Mouse (Mus musculus): ENCODE measurements around the gene Gm37240. TPM values are rescaled to one million over a fixed set of nuclear protein-coding genes. Genes with fewer than 3 reads are reported as not detected.

Gene Gm37240
- total RNA-seq, 1 experiment from 2014 or later = 10.8 TPM

GRCm38 (mm10) chr3:84937360-84938355 is 949.7 kb downstream of the Gm37240 start:
- DNase-seq = no peak

DNA sequence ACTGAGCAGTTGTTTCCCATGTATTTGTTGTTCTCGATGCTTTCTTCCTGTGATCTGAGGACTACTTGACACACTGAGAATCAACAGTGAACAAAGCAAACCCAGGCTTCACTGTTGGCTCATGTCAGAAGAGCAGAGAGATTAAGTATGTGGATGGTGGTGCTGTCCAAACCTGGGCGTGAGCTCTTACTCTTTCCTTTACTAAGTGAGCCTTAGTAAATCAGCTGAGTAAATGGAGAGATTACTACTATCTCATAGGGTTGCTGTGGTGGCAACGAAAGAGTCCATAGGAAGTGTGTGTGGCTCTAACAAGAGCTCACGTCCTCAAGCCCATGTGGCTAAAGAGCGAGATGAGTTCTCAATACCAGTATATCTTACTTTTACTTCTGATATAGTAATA is 950.4 kb downstream of the Gm37240 start:
- DNase-seq = no peak

GRCm38 (mm10) chr3:84936252-84936651 is 951.1 kb downstream of the Gm37240 start:
- no peak for DNase-seq

DNA sequence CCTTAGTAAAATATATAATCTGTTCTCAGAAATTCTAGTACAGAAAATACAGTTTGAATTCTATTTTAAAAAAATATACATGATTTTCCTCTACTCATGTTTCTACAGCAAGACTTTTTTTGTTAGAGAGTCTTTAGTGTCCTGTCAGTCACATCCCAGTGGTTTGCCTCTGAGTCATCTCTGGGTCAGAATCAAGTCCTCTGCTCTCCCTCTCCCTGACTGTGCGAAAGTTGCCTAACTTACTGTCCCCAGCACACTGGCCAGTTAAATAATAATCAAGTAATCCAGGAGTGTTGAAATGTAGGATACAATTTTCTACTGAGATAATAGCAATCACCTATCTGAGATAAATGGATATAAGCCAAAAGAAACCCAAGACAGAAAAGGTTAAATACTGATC is 951.6 kb downstream of the Gm37240 start:
- DNase-seq = no peak

- no peak for DNase-seq
These were observed 956.6 kb downstream of the Gm37240 start for GRCm38 (mm10) chr3:84930683-84931082.

DNA sequence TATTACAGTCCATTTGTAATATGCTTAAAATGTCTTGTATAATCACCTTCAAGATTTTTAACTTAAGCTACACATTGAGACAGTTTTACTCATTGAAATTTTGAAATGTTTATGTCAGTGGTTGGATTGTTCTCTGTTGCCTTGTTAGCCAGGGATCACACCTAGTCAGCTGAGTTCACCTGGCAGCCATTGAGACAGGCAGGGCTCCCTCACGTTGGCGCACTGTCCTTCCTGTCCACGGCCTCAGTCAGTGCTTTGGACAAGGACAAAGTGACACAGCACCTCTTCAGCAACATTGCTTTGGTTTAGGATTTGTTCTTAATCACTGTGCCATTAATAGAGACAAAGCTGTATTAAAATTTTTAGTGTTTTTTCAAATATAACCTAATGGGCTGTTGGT is 958.1 kb downstream of the Gm37240 start:
- DNase-seq = no peak

DNA sequence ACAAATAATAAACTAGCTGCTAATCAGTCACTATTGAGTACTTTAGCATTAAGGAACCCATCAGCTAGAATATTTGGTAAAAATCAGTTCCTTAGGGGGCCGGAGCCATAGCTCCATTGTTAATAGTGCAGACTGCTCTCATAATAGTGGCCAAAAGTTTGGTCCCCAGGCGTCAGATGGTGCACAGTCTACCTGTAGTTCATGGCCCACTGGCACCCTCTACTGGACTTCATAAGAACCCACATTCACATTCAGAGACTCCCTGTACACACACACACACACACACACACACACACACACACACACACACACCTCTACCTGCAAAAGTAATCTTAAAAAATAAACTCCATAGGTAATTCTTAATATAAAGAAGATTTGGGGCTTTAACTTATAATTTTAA is 959.4 kb downstream of the Gm37240 start:
- no peak for DNase-seq

- no peak for DNase-seq
These were observed 960.0 kb downstream of the Gm37240 start for GRCm38 (mm10) chr3:84927168-84927794.

- no peak for DNase-seq
These were observed 961.2 kb downstream of the Gm37240 start for GRCm38 (mm10) chr3:84926140-84926539.

- DNase-seq = no peak
These were observed 962.1 kb downstream of the Gm37240 start for GRCm38 (mm10) chr3:84925229-84925628.

GRCm38 (mm10) chr3:84923670-84924069 is 963.6 kb downstream of the Gm37240 start:
- DNase-seq = no peak

DNA sequence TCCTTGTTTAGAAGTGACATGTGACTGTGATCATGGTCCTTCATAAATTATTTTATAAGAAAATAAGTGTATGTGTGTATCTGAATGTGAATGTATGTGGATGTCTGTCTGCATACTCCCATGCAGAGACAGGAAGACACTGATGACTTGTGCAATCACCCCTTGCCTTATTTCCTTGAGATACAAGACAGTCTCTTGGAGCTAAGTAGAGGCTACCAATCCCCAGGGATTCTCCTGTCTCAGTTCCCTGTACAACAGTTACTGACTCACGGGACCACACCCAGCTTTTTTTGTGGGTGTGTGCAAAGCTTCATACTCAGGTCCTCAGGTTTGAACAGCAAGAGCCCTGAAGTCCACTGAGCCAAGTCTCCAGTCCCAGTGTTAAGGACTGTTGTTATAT is 964.1 kb downstream of the Gm37240 start:
- DNase-seq = no peak

DNA sequence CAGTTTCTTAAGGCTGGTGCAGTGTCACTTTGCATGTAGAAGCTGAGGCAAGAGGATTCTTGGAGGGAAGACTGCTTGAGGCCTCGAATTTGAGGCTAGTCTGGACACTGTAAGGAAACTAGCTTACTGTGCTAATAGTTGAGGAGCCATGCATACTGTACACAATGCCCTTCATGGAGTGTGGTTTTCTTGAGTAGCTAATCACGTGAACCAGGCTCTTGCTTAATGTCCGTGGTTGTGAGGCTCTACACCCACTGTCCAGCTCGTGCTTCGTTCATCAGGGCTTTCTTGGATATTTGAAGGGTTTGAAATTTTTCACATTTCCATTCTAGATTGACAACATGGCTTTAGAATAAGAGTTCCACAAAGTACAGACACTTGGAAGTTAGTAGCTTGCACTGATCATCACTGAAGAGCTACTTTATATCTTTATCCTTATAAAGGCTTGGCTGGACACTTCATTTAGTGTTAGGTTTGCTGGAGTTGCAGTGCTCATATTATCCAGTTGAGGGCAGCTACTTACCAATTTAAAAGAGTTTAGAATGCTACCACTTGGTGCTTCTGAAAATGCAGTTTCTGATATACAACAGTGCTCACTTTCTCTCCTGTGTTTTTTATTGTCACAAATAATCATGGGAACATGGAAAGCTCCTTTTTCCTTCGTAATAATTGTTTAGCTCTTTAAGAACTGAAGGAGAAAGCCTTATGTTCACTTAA is 965.5 kb downstream of the Gm37240 start:
- no peak for DNase-seq

- DNase-seq = no peak
These were observed 969.2 kb downstream of the Gm37240 start for GRCm38 (mm10) chr3:84917903-84918679.

DNA sequence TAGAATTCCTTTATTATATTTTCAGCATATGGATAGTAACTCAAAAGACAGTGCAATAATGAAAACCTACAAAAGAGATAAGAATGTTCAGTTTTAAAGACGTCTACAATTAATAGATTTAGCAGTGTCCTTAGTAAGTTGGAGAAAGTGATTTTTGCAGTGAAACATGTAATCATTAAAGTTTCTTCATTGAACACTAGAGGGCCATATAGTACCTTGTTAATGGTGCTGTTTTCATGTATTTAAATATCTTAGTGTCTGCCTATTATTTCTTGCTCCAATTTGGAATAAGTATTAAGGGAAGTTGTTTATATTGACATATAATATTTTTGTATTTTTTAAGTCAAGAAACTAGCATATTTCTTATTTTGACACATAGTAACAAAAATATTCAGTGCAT is 973.0 kb downstream of the Gm37240 start:
- DNase-seq = no peak

DNA sequence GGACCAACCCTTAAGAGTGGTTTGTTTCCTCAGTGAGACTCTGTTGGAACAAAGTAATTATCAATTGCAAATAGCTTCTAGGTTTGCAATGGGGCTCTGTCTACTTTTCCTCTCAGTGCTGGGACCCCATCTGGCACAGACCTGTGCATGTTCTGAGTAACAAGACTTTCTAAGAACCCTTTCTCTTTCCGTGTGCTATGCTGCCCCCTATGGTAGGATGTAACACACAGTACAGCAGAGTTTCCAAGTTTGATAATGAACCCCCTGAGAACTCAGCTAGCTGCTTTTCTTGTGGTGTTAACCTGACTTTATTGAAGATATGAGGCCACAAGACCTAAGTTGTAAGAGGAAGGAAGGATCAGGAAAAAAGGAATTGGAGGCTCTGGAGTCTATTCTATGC is 980.8 kb downstream of the Gm37240 start:
- no peak for DNase-seq

DNA sequence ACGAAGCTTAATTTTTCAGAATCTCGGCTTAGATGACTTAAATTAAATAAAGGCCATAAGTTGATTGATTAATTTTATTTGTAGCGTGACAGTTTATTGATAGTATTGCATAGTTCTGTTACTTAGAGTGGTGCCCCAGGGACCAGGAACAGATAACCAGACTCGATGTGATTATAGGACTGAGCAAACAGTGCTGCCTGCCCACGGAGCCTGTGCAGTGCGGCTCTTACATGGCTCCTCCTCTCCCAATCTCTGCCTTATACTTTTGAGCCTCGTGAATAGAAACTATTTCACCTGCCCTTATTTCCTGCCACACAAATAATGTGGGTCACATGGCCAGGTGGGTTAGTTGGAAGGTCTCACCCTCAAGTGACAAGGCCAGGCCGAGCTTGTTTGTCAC is 989.4 kb downstream of the Gm37240 start:
- DNase-seq = no peak

- peak; percentile 64 for DNase-seq
These were observed 996.3 kb downstream of the Gm37240 start for GRCm38 (mm10) chr3:84890983-84891382.

DNA sequence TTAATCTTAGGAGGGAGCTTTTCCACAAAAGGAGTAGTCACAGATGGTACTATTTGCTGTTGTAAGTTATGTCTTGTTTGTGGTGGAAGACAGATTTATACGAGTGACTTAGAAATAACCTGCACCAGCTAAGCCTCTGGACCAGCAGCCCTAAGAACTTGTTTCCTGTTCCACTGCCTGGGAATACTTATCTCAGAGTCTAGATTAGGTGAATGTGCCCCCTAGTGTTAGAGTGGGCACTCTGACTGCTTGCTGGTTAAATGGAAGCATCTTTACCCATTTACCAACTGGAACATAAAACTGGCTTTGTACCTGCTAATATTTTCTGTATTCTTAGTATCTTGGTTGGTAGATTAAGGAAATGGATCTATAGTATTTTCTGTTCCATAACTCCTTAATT is 997.7 kb downstream of the Gm37240 start:
- no peak for DNase-seq

DNA sequence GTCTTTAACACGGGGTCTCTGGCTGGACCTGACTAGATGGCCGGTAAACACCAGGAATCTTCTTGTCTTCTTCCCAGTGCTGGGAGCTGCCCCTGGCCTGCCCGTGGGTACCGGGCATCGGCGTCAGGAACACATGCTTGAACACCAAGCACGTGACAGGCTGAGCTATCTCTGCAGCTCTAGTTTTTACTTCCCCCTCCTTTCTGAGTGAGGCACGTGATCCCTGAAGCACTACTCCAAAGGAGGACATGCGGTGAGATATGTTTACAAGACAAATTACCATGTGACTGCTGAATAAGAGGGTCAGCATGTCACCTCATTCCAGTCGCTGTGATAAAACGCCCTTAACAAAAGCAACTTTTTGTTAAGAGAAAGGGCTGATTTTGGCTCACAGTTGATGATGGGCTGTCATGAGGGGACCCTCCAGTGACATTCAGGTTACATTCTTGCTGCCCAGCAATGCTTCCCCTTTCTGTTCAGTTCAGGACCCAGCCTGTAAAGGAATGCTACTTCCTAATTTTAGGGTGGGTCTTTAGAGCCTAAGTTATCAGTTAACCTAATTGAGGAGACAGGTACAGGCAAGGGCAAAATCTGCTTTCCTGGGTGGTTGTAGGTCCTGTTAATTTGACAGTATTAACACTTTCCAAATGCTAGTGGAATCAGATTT is 1003.4 kb downstream of the Gm37240 start:
- DNase-seq = no peak

GRCm38 (mm10) chr3:84876211-84876610 is 1011.1 kb downstream of the Gm37240 start:
- no peak for DNase-seq

DNA sequence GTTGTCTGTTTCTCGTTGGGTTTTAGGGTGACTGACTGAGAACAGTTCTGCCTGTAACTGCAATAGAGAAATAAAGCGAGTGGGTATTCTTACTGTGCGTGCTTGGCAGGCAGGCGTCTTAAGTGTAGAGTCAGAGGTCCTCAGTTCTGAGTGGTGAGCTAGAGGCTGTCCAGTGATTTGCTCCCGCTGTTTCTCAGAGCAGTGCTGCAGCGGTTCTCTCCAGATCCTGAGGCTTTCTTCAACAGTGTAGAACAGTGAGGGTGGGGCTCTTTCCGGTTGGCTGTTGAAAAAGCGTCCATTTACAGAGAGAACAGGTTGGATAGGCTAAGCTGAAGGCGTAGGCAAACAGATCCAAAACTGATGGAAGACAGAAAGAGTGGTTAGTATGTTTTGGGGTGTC is 1012.0 kb downstream of the Gm37240 start:
- no peak for DNase-seq

All from adrenal gland, postnatal 25 days (tissue).